Mouse (Mus musculus) left cerebral cortex, postnatal 25 days (tissue): Measurements from ENCODE around the gene Olfr10. TPM values are rescaled to one million over a fixed set of nuclear protein-coding genes. Genes with fewer than 3 reads are reported as not detected.
"Not testable (repeated sequence)": the region's sequence is repeated elsewhere in the genome, so short reads cannot be mapped to it uniquely, and the experiment has no call there.

Experiments used
- DNase-seq, 2 experiments: peaks; one replicate each; pipeline ENCODE4 v3.0.0; 2022; ENCODE audit warnings: low spot score in 2 of 2, mixed read lengths in 1 of 2
- intact Hi-C: fragments of 180-260 bp; cut with DNase I; formaldehyde crosslinking; loops from one replicate; pipeline ENCODE4 v1.15.1; 2025
- total RNA-seq, 2 experiments: library from RNA; stranded (reverse); gene quantifications; 2 replicates each; pipeline ENCODE4 v1.2.3; 2021

The Olfr10 gene
- total RNA-seq, 2 experiments from 2014 or later, result not detected

DNA sequence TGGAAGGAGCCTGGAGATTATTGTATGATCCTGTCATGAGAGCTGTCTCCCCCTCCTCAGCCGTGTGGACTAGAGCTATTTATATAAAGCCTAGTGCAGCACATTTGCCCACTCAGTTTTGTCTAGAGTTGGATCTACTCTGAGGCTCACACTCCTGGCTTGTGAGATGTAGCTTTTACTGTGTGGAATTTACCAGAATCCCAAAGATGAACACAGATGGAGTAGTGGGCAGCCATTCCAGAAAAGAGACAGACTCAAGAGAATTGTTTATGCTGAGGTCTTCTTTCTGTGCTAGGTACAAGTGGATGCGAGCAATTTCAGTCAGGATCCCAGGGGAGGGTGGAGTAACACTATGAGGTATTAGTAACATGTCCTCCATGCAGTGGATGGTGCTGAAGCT lies 17.3 kb upstream of the Olfr10 start:
- intact Hi-C loops, result loop anchor here (2.0 kb wide), 1 partner anchor 40 kb away; no protein-coding TSS in a partner anchor
- peak; percentile 31 to 90 for DNase-seq

DNA sequence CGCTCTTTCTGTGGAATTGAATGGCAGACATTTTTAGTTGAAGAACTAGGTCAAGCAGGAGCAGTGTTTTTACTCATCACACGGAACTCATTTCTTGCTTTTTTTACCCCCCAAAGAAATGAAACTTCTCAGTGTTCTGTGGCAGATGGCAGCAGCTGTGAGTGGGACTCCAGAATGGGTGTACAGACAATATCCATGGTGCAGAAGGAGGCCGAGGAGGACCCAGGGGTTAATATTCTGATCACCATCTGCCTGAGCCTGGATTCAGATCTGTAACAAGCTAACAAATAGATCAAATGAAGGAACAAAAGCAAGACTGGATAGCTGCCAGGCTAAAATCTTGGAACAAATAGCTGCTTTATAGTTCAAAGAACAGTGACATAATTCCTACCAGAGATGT lies 11.8 kb upstream of the Olfr10 start:
- intact Hi-C loops, result loop anchor here (2.0 kb wide), 2 partner anchors 14 to 36 kb away; no protein-coding TSS in a partner anchor
- peak; percentile 53 to 87 for DNase-seq

DNA sequence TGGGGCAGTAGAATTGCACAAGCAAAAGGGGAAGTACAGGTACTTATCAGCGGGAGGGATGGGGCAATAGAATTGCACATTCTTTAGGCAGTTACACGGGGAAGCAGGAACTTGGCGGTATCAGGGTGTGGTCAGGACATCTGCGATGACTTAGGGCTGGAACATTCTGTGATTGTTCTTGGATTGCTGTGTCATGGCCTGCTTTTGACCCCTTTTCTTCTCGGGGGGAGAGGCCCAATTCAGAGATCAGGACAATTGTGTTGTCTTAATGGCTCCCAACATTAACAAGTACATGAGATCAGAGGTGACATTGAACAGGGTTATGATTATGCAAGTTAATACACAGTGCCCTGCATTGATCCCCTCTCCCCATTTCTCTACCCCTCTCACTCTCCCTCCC lies 4.0 kb downstream of the Olfr10 start:
- intact Hi-C loops, DNase-seq: not testable (repeated sequence)

DNA sequence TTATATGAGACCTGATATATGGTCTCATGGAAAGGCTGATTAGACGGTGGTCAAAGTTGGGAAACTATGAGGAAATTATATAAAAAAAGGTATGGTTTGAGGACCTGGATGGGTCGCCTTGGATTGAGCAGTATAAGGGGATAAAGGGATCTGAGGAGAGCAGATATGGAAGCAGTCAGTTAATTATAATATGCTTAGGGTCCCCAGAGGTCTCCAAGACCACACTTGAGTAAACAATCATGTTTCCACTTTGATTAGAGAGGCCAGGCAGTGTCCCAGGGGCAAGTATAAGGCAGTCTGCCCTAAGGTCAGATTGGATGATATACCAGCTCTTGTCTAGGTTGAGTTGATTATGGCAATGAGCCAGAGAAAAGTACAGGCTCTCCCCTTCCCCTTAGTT lies 17.9 kb downstream of the Olfr10 start, which contains the start of gene Olfr1391:
Olfr1391 (plus strand) TSS at position 301 of the 400 bp plus-strand sequence.
- intact Hi-C loops, result no loop called here
- DNase-seq, result no peak

DNA sequence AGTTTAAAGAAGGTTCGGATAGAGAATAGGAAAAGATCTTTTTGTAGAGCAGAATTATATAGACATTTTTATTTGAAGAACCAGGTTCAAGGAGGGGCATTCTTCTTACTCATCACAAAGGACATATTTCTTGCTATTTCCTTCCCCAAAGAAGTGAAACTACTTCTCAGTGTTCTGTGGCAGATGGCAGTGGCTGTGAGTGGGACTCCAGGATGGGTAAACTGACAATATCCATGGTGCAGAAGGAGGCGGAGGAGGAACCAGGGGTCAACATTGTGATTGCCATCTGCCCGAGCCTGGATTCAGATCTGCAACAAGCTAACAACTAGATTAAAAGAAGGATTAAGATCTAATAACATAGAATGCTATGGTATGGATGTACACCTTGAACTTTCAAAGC lies 22.2 kb downstream of the Olfr10 start:
- intact Hi-C loops, result loop anchor here (2.0 to 5.0 kb wide), 2 partner anchors 40 to 191 kb away; partner anchors contain the start of gene Olfr1383
- DNase-seq, result peak; percentile 13 to 76

DNA sequence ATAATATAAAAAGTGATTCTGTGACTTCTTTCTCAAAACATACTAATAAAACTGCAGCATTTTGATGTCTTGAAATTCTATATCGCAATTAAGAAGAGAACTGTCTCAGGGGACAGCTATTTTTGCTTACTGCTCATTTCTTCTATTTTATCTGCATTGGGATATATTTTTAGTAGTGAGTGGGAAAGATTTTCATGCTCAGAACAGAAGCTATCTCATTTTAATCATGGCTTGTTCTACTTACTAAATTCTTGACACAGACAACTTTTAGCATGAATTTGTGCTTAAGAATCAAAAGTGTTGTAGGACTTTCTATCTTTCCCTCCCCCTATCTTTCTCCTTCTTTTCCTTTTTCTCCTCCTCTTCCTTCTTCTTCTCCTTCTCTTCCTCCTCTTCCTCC lies 25.1 kb downstream of the Olfr10 start:
- DNase-seq, result peak in 1 of 2 experiments; percentile 43
- intact Hi-C loops, result loop anchor here (2.0 to 5.0 kb wide), 2 partner anchors 37 to 188 kb away; partner anchors contain the start of gene Olfr1383

DNA sequence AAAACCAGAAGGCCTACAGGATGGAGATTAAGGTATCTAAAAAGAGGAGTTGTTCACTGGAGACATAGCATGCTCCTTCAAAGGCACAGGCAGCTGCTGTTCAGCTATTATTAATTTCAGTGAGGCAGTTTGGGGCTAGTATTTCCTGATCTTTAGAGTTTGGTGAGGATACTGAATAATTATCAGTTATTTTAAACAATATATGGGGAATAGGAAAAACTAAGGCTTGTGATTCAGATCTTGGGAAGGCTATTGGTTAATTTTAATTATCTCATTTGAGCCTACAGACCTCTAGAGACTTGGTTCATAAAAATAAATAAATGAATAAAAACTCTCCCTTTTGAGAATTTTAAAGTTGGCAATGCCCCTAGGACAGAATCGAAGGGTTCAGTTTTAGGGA lies 30.3 kb downstream of the Olfr10 start, which contains the start of gene Olfr1390:
Olfr1390 (plus strand) TSS at position 301 of the 400 bp plus-strand sequence.
- intact Hi-C loops, result no loop called here
- no peak for DNase-seq

DNA sequence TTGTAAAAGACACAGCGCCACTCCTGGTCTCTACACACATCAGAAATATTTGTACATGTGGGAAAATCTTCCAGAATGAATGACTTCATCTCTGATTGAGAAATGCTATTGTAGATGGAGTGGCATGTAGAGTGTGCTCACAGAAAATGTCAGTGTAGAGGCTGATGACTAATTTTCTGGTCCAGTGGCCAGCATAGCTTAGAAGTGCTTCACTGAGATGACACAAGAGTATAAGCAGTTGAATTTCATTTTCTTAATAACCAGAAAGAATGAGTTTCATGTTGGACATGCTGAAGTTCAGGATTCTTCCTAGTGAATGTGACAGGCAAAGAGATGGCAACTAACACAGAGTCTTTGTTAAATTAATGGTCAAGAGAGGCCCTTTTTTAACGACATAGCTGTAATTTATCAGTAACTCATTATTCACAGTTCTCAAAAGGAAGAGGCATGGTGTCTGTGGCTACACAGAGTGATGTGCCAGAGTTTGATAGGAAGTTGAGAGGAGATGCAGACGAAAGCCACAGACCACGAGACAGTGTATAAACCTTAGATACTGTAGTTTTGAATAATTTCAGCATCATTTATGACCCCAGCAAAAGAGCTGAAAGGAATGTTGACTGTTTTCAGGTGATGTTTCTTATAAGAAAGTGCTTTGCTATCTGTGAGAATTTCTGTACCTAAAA lies 32.8 kb downstream of the Olfr10 start:
- no peak for DNase-seq
- intact Hi-C loops, result no loop called here

Other genes with a start within 250 kb of the Olfr10 start
- gene Tgtp2, start 240.5 kb upstream of the Olfr10 start, total RNA-seq, result under 1 TPM in 1 of 2 experiments, not detected in 1; 0.21 TPM
- gene Ifi47, start 228.2 kb upstream of the Olfr10 start, total RNA-seq, result under 1 TPM; 0.34 to 0.78 TPM
- not detected for gene Olfr1396, start 189.9 kb upstream of the Olfr10 start, total RNA-seq
- gene Olfr1395, start 162.5 kb upstream of the Olfr10 start, total RNA-seq, result not detected
- not detected for gene Olfr1394, start 150.4 kb upstream of the Olfr10 start, total RNA-seq
- under 1 TPM in 1 of 2 experiments, not detected in 1; 0.07 TPM for gene Btnl9, start 117.6 kb upstream of the Olfr10 start, total RNA-seq
- 10 to 100 TPM; 51.8 to 58.5 TPM for gene Zfp62, start 101.4 kb upstream of the Olfr10 start, total RNA-seq
- 10 to 100 TPM; 69.0 to 79.2 TPM for gene Mgat1, start 60.5 kb upstream of the Olfr10 start, total RNA-seq
- under 1 TPM; 0.23 to 0.34 TPM for gene Olfr1393, start 26.4 kb upstream of the Olfr10 start, total RNA-seq
- under 1 TPM in 1 of 2 experiments, not detected in 1; 0.14 TPM for gene Olfr1392, start 19.5 kb upstream of the Olfr10 start, total RNA-seq
- not detected for gene Olfr1391, start 18.0 kb downstream of the Olfr10 start, total RNA-seq
- not detected for gene Olfr1390, start 30.4 kb downstream of the Olfr10 start, total RNA-seq
- not detected for gene Olfr1389, start 118.3 kb downstream of the Olfr10 start, total RNA-seq
- gene Olfr1388, start 131.9 kb downstream of the Olfr10 start, total RNA-seq, result under 1 TPM; 0.18 to 0.34 TPM
- not detected for gene Olfr1387, start 150.6 kb downstream of the Olfr10 start, total RNA-seq
- not detected for gene Olfr1386, start 160.3 kb downstream of the Olfr10 start, total RNA-seq
- not detected for gene Olfr1385, start 184.3 kb downstream of the Olfr10 start, total RNA-seq
- gene Olfr1384, start 202.0 kb downstream of the Olfr10 start, total RNA-seq, result not detected
- gene Olfr1383, start 214.9 kb downstream of the Olfr10 start, total RNA-seq, result not detected
- not detected for gene Olfr1382, start 223.5 kb downstream of the Olfr10 start, total RNA-seq
- not detected for gene Olfr1381, start 238.7 kb downstream of the Olfr10 start, total RNA-seq